Mouse (Mus musculus): ENCODE results near the gene Mrgprh. TPM values are rescaled to one million over a fixed set of nuclear protein-coding genes. Genes with fewer than 3 reads are reported as not detected.

The Mrgprh gene
- total RNA-seq (2014; rRNA removed) (not detected in 2 replicates), polyA plus RNA-seq (2015; fragmentation: Nextera tagmentation; extraction: Ambion mirVana) (not detected in 2 replicates)

- DNase-seq = no peak
Measured at GRCm38 (mm10) chr17:12875734-12876133, at the start of gene Mrgprh. TSS of gene Mrgprh (plus strand) at chr17:12876034.

DNA sequence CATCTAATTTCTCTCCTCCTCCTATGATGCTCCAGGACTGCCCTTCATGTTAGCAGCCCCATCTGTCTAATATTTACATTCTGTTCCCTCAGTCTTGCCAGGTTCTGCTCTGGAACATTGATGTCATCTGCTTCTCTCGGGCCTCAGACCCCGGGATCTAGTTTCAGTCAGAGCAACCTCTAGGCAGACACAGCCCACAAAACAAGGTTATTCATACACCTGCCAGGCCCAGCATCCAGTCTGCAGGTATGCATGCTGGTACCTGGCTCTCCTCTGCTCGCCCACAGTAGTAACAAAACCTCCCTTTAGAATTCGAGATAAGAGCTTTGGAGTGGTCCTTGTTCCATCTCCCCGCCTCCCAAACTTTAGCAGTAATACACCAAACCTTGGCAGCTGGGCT lies 45.5 kb upstream of the Mrgprh start:
- no peak overlapping the region for H3K4me2 ChIP-seq (ENCODE audit: low read depth)

More at GRCm38 (mm10) chr17:12875734-12876133, at the start of gene Mrgprh:
- no peaks in the 10 kb centered on the region for H3K27me3 ChIP-seq (ENCODE audit: insufficient read depth, low read length)
- no peak for TF ChIP-seq CTCF (IDR thresholded peaks at IDR 0.05; ENCODE audit: low read depth)
- H3K4me3 ChIP-seq (ENCODE audit: low read depth, low read length) = no peak within 1 kb of the TSS
- no peak within 1 kb of the TSS for H3K9ac ChIP-seq
- H3K4me2 ChIP-seq (ENCODE audit: low read depth) = no peak within 1 kb of the TSS
- no peak within 1 kb of the TSS for H3K27ac ChIP-seq (ENCODE audit: low read depth, low read length)
- H3K36me3 ChIP-seq (ENCODE audit: insufficient read depth) = no peaks in the 10 kb centered on the region
- no peak for ATAC-seq
- 90% methylated on average over 5 of the region's 5 CpGs for WGBS
- no peaks in the 10 kb centered on the region for H3K9me3 ChIP-seq (ENCODE audit: low read length)
- H3K4me1 ChIP-seq (ENCODE audit: insufficient read depth) = no peaks in the 10 kb centered on the region

GRCm38 (mm10) chr17:12832231-12832630 lies 43.6 kb upstream of the Mrgprh start:
- H3K4me1 ChIP-seq (ENCODE audit: insufficient read depth) = no peaks in the 10 kb centered on the region
- no peaks in the 10 kb centered on the region for H3K9me3 ChIP-seq (ENCODE audit: low read length)
- no peak overlapping the region for H3K27ac ChIP-seq (ENCODE audit: low read depth, low read length)
- H3K4me3 ChIP-seq (ENCODE audit: low read depth, low read length) = no peak overlapping the region
- DNase-seq (no peak), ATAC-seq (no peak)
- 85% methylated on average over 3 of the region's 3 CpGs for WGBS
- TF ChIP-seq CTCF (IDR thresholded peaks at IDR 0.05; ENCODE audit: low read depth) = no peak
- H3K27me3 ChIP-seq (ENCODE audit: insufficient read depth, low read length) = no peaks in the 10 kb centered on the region
- H3K36me3 ChIP-seq (ENCODE audit: insufficient read depth) = no peaks in the 10 kb centered on the region
- H3K9ac ChIP-seq = no peak overlapping the region
- no peak overlapping the region for H3K4me2 ChIP-seq (ENCODE audit: low read depth)

More for the DNA sequence above, 45.5 kb upstream of the Mrgprh start:
- Histone ChIP-seq H3K27me3 (ENCODE audit: insufficient read depth, low read length) (no peaks in the 10 kb centered on the region), H3K4me1 (ENCODE audit: insufficient read depth) (no peaks in the 10 kb centered on the region), H3K4me3 (ENCODE audit: low read depth, low read length) (no peak overlapping the region), H3K9ac (no peak overlapping the region), H3K36me3 (ENCODE audit: insufficient read depth) (no peaks in the 10 kb centered on the region), H3K27ac (ENCODE audit: low read depth, low read length) (no peak overlapping the region), H3K9me3 (ENCODE audit: low read length) (no peaks in the 10 kb centered on the region)
- 77% methylated on average over 5 of the region's 5 CpGs for WGBS
- ATAC-seq (no peak), DNase-seq (no peak)
- TF ChIP-seq CTCF (IDR thresholded peaks at IDR 0.05; ENCODE audit: low read depth) = no peak

- 91% methylated on average over 4 of the region's 4 CpGs for WGBS
Measured at GRCm38 (mm10) chr17:12832657-12833056, 43.2 kb upstream of the Mrgprh start.

DNA sequence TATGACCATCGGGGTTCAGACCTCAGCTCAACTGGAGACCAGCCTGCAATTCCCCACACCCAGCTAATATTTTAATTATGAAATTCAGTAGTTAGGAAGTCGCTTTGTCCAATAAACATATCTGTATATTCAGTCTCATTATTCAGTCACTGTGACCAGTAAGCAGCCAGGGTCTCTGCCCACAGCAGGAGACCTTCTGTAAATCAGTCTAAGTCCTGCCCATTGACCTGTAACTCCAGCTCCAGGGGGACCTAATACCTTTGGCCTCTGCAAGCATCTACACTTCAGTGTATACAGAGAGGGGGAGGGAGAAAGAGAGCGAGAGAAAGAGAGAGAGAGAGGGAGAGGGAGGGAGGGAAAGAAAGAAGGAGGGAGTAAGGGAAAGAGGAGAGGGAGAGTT lies 41.5 kb upstream of the Mrgprh start:
- no peak overlapping the region for H3K27ac ChIP-seq (ENCODE audit: low read depth, low read length)
- WGBS = 77% methylated on average over 3 of the region's 3 CpGs
- no peak overlapping the region for H3K9ac ChIP-seq
- no peaks in the 10 kb centered on the region for H3K9me3 ChIP-seq (ENCODE audit: low read length)
- DNase-seq (no peak), ATAC-seq (no peak)
- H3K27me3 ChIP-seq (ENCODE audit: insufficient read depth, low read length) = no peaks in the 10 kb centered on the region
- no peak for TF ChIP-seq CTCF (IDR thresholded peaks at IDR 0.05; ENCODE audit: low read depth)
- H3K4me3 ChIP-seq (ENCODE audit: low read depth, low read length) = no peak overlapping the region
- H3K4me2 ChIP-seq (ENCODE audit: low read depth) = no peak overlapping the region
- H3K36me3 ChIP-seq (ENCODE audit: insufficient read depth) = no peaks in the 10 kb centered on the region
- no peaks in the 10 kb centered on the region for H3K4me1 ChIP-seq (ENCODE audit: insufficient read depth)

More at GRCm38 (mm10) chr17:12832657-12833056, 43.2 kb upstream of the Mrgprh start:
- no peaks in the 10 kb centered on the region for H3K4me1 ChIP-seq (ENCODE audit: insufficient read depth)
- no peak overlapping the region for H3K9ac ChIP-seq
- H3K4me3 ChIP-seq (ENCODE audit: low read depth, low read length) = no peak overlapping the region
- no peak for TF ChIP-seq CTCF (IDR thresholded peaks at IDR 0.05; ENCODE audit: low read depth)
- H3K9me3 ChIP-seq (ENCODE audit: low read length) = no peaks in the 10 kb centered on the region
- no peaks in the 10 kb centered on the region for H3K36me3 ChIP-seq (ENCODE audit: insufficient read depth)
- no peak overlapping the region for H3K4me2 ChIP-seq (ENCODE audit: low read depth)
- no peaks in the 10 kb centered on the region for H3K27me3 ChIP-seq (ENCODE audit: insufficient read depth, low read length)
- H3K27ac ChIP-seq (ENCODE audit: low read depth, low read length) = no peak overlapping the region
- DNase-seq = no peak
- ATAC-seq = no peak

GRCm38 (mm10) chr17:12834826-12835225 lies 41.0 kb upstream of the Mrgprh start:
- Histone ChIP-seq H3K4me2 (ENCODE audit: low read depth) (no peak overlapping the region), H3K36me3 (ENCODE audit: insufficient read depth) (no peaks in the 10 kb centered on the region), H3K4me1 (ENCODE audit: insufficient read depth) (no peaks in the 10 kb centered on the region), H3K27me3 (ENCODE audit: insufficient read depth, low read length) (no peaks in the 10 kb centered on the region), H3K9me3 (ENCODE audit: low read length) (no peaks in the 10 kb centered on the region), H3K9ac (no peak overlapping the region), H3K4me3 (ENCODE audit: low read depth, low read length) (no peak overlapping the region), H3K27ac (ENCODE audit: low read depth, low read length) (no peak overlapping the region)
- no peak for DNase-seq
- no peak for ATAC-seq
- TF ChIP-seq CTCF (IDR thresholded peaks at IDR 0.05; ENCODE audit: low read depth) = no peak
- 62% methylated on average over 3 of the region's 3 CpGs for WGBS

DNA sequence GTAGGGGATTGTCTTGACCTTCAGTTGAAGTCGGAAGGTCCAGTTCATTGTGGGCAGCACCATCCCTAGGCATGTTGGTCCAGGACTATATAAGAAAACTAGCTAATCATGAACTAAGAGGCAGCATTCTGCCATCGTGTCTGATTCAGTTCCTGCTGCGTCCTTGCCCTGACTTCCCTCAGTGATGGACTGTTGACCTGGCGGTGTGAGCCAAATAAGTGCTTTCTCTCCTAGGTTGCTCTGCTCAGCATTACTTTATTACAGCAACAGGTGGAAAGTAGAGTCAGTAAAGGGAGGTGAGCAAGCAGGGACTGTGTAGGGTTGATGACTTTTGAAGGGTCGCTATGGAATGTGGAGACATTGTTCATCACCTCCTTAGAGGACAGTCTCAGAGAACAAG lies 40.1 kb upstream of the Mrgprh start:
- no peaks in the 10 kb centered on the region for H3K9me3 ChIP-seq (ENCODE audit: low read length)
- WGBS = 92% methylated on average over 5 of the region's 5 CpGs

More for the DNA sequence above, 40.1 kb upstream of the Mrgprh start:
- 0 out of 2 replicates have a peak, but pooled peaks cover 4% of the 10 kb centered on the region for H3K4me1 ChIP-seq (ENCODE audit: insufficient read depth)
- H3K9ac ChIP-seq = no peak overlapping the region
- H3K27ac ChIP-seq (ENCODE audit: low read depth, low read length) = no peak overlapping the region
- H3K36me3 ChIP-seq (ENCODE audit: insufficient read depth) = no peaks in the 10 kb centered on the region
- H3K4me3 ChIP-seq (ENCODE audit: low read depth, low read length) = no peak overlapping the region
- no peak for ATAC-seq
- no peak for DNase-seq
- H3K27me3 ChIP-seq (ENCODE audit: insufficient read depth, low read length) = no peaks in the 10 kb centered on the region
- TF ChIP-seq CTCF (IDR thresholded peaks at IDR 0.05; ENCODE audit: low read depth) = no peak
- H3K4me2 ChIP-seq (ENCODE audit: low read depth) = no peak overlapping the region

All from forebrain, postnatal 0 days (tissue).